Mouse (Mus musculus) spleen, embryonic (tissue): Measurements from ENCODE around the gene Zfyve16.

ENCODE experiments used
- CTCF ChIA-PET: fragments of 350-600 bp; sonication (Branson Sonifier 250); formaldehyde crosslinking; loops from one replicate; lab custom pipeline; 2022; lab: Charles Lee

Zfyve16 gene

DNA sequence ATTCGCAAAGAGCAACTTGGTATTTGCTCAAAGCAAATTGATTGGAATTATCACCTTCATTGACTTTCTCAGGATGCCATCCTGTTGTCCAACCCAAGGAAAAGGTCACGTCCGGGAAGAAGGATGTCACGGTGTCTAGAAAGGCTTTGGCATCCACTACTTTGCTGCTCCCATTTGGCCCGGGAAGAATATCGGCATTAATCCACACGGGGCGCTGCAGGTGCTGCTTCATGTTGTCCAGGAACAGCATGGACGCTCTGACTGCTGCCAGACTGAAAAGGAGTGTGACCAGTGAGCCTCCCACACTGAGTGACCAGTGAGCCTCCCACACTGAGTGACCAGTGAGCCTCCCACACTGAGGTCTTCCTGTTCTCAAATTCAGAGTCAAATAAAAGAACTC, 62.8 kb downstream of the Zfyve16 start:
- CTCF ChIA-PET: no interaction called here

GRCm38 (mm10) chr13:92464698-92465097, 66.0 kb downstream of the Zfyve16 start:
- CTCF ChIA-PET: no interaction called here

GRCm38 (mm10) chr13:92446872-92447271, 83.8 kb downstream of the Zfyve16 start:
- CTCF ChIA-PET: no interaction called here

- CTCF ChIA-PET: no interaction called here
Measured at GRCm38 (mm10) chr13:92440286-92440685, 90.4 kb downstream of the Zfyve16 start.

DNA sequence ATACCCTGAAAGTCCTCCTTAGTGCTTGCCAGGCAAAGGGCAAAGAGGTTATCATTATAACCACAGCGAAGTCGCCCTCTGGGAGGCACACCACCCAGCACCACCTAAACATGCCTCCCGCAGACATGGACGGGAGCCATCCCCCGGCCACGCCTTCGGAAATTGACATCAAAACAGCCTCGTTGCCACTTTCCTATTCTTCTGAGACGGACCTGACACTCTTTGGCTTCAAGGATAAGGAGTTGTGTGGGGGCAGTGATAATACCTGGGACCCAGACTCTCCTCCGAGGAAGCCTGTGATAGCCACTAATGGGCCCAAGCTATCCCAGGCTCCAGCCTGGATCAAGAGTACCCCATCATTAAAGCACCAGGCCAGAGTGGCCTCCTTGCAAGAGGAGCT, 92.0 kb downstream of the Zfyve16 start:
- CTCF ChIA-PET: no interaction called here
